Mouse (Mus musculus) midbrain, embryonic 12.5 days (tissue): ENCODE results near the gene Cic. TPM values are rescaled to one million over a fixed set of nuclear protein-coding genes. Genes with fewer than 3 reads are reported as not detected.

Experiments used
- ATAC-seq: fragments of 200-750 bp; cut with Nextera tagmentation; 2 replicates; pipeline ENCODE4 v1.8.0; 2017; ENCODE audit warnings: low read depth, moderate TSS enrichment, moderate library complexity; ENCODE audit not compliant: low FRiP score
- H3K27ac ChIP-seq: fragments of 300-500 bp; sonication (generic); replicated peaks from 2 replicates; pipeline ENCODE4 v1.5.1; 2016; ENCODE audit warnings: mild to moderate bottlenecking
- H3K27me3 ChIP-seq: fragments of 300-500 bp; sonication (generic); 2 replicates; pipeline ENCODE4 v1.6.1; 2016; ENCODE audit warnings: mild to moderate bottlenecking
- H3K36me3 ChIP-seq: fragments of 300-500 bp; sonication (generic); 2 replicates; pipeline ENCODE4 v1.6.1; 2016
- H3K4me1 ChIP-seq: fragments of 300-500 bp; sonication (generic); 2 replicates; pipeline ENCODE4 v1.6.1; 2016
- H3K4me2 ChIP-seq: fragments of 300-500 bp; sonication (generic); replicated peaks from 2 replicates; pipeline ENCODE4 v1.6.1; 2016; ENCODE audit warnings: mild to moderate bottlenecking, moderate library complexity
- H3K4me3 ChIP-seq: fragments of 300-500 bp; sonication (generic); 2 replicates; pipeline ENCODE4 v1.5.1; 2016; ENCODE audit warnings: mild to moderate bottlenecking
- H3K9ac ChIP-seq: fragments of 300-500 bp; sonication (generic); replicated peaks from 2 replicates; pipeline ENCODE4 v1.6.1; 2016; ENCODE audit warnings: mild to moderate bottlenecking, moderate library complexity
- H3K9me3 ChIP-seq: fragments of 300-500 bp; sonication (generic); 2 replicates; pipeline ENCODE4 v1.6.1; 2016; ENCODE audit warnings: mild to moderate bottlenecking
- WGBS: fragments of 180-500 bp; shearing (Covaris S2); methylation state at CpG from one replicate; pipeline ENCODE4 v1.1.7; 2016; 5-methylcytosine and 5-hydroxymethylcytosine counted together
- polyA plus RNA-seq: library from polyadenylated mRNA; unstranded; fragments of >200 nt; fragmentation: Nextera tagmentation; extraction: Ambion mirVana; gene quantifications from 2 replicates; pipeline ENCODE4 v1.2.1, GENCODE M21; 2016

Gene Cic
- polyA plus RNA-seq, result 39.4 and 40.8 TPM in 2 replicates

DNA sequence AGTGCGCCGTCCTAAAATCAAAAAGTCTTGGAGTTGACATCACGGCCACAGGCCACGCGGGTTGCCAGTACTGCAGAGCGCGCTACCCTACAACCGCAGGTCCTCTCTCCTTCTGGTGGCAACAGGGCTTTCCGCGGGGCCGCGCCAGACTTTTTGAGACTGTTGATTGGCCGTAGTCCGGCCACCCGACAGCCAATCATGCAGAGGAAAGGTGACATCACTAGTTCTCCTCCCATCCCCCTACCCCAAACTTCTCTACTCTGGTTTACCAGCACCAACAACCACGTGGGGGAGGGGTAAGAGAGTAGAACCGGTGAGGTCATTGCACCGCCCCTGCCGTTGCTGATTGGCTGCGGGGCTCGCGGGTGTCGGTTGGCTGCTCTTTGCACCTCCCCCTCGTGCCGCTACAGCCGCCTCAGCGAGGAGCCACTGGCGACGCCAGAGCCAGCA lies at the start of gene Cic:
Cic (plus strand) TSS at position 404 of the 450 bp plus-strand sequence.
- peak; percentile 85 for ATAC-seq
- peaks cover 12% of the 10 kb centered on the region for H3K27me3 ChIP-seq
- peak within 1 kb of the TSS; percentile 87 for H3K4me3 ChIP-seq
- peak within 1 kb of the TSS; percentile 81 for H3K4me2 ChIP-seq
- H3K4me1 ChIP-seq, result peaks cover 21% of the 10 kb centered on the region
- WGBS, result under 1% methylated on average over 29 of the region's 29 CpGs
- H3K9ac ChIP-seq, result peak within 1 kb of the TSS; percentile 87
- H3K36me3 ChIP-seq, result peaks cover 7% of the 10 kb centered on the region; the same call in 1 of the 2 replicates
- H3K27ac ChIP-seq, result peak within 1 kb of the TSS; percentile 89
- no peaks in the 10 kb centered on the region for H3K9me3 ChIP-seq

DNA sequence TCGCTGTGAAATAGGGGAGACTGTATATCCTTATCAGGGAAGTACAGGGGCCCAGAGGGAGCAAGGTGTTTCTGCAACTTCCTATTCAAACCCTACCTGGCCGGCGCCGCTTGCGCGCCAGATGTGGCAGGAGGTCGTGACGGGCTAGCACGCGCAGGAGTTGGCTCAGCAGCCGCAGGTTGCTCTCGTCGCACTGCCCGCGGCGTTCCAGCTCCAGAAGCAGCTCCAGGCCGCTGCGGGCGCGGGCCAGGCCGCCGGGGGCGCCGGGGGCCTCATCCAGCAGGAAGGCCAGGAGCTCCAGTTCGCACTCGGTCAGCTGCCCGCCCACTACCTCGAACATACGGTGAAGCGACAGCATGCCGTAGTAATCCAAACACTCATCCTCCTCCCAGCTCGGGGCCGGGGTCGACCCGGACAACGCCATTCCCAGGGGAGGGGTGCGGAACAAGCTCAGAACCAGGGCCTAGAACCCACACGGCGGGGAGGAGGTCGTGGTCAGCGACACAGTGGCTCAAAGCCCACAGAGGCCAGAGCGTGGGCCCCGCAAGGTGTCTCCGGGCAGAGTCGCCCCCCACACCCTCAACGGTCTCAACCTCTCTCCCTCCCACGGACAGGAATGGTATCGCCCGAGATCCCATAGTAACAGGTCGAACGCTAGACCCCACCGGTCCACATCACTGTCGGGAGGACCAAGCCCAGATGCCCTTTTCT lies 48.6 kb upstream of the Cic start:
- Histone ChIP-seq H3K36me3 (peaks cover 9% of the 10 kb centered on the region; the same call in 1 of the 2 replicates), H3K4me1 (peaks cover 34% of the 10 kb centered on the region), H3K9ac (peak overlapping the region; percentile 72), H3K4me2 (peak overlapping the region; percentile 96), H3K4me3 (peak overlapping the region; percentile 65), H3K9me3 (no peaks in the 10 kb centered on the region), H3K27me3 (no peaks in the 10 kb centered on the region), H3K27ac (peak overlapping the region; percentile 76)
- ATAC-seq, result peak; percentile 1; the same call in 1 of the 2 replicates
- WGBS, result under 1% methylated on average over 53 of the region's 53 CpGs

DNA sequence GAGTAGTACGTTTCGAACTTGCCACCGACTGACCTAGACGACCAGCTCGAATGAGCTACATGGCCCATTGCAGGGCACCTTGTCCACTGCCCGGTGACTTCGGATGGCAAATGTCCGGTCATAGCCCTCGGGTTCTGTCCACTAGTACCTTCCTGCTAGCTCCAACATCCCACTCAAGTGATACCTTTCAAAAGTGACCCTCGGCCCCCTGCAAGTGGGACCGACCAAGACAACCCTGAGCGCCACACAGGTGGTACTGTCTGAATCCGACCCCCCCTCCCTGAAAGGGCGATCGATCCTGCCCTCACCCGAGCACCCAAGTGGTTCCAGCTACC lies 48.1 kb upstream of the Cic start:
- under 1% methylated on average over 16 of the region's 16 CpGs for WGBS
- peak; percentile 42 for ATAC-seq
- peaks cover 34% of the 10 kb centered on the region for H3K4me1 ChIP-seq
- H3K27me3 ChIP-seq, result no peaks in the 10 kb centered on the region
- peak overlapping the region; percentile 76 for H3K27ac ChIP-seq
- H3K9me3 ChIP-seq, result no peaks in the 10 kb centered on the region
- H3K4me2 ChIP-seq, result peak overlapping the region; percentile 96
- H3K36me3 ChIP-seq, result peaks cover 15% of the 10 kb centered on the region
- peak overlapping the region; percentile 72 for H3K9ac ChIP-seq
- H3K4me3 ChIP-seq, result peak overlapping the region; percentile 65

DNA sequence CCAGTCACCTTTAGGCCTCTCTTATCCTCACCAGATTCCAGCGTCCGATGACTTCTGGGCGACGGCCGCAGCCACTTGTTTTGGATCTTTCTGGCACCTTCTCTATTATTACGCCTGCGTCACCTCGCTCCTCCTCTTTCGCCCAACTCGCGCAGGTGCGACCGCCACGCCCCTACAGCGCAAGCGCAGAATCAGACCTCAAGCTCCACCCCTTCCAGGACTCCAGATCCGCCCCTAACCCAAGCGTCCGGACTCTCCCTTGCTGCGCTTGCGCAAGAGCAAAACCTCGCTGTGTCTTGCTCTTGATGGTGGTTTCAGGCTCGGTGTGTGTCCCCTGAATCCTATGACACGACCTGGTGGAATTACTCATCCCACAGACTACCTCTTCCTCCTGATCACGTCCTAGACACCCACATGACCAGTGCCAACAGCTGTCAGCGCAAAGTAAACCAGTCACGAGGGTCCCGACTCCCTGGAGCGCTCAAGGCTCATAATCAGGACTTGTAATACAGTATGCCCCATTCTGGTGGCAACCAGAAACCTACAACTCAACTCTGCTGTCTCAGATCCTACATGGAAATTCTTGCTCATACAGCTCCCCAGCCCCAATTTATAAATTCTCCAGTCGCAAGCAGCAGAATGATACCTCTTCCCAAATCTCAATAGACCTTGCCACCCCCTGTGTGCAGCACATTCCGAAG lies 47.6 kb upstream of the Cic start:
- Histone ChIP-seq H3K4me2 (peak overlapping the region; percentile 96), H3K9me3 (no peaks in the 10 kb centered on the region), H3K4me1 (peaks cover 34% of the 10 kb centered on the region), H3K27ac (peak overlapping the region; percentile 76), H3K4me3 (peak overlapping the region; percentile 65), H3K36me3 (peaks cover 17% of the 10 kb centered on the region), H3K9ac (peak overlapping the region; percentile 72), H3K27me3 (no peaks in the 10 kb centered on the region)
- WGBS, result 3% methylated on average over 31 of the region's 31 CpGs
- ATAC-seq, result peak; percentile 61

DNA sequence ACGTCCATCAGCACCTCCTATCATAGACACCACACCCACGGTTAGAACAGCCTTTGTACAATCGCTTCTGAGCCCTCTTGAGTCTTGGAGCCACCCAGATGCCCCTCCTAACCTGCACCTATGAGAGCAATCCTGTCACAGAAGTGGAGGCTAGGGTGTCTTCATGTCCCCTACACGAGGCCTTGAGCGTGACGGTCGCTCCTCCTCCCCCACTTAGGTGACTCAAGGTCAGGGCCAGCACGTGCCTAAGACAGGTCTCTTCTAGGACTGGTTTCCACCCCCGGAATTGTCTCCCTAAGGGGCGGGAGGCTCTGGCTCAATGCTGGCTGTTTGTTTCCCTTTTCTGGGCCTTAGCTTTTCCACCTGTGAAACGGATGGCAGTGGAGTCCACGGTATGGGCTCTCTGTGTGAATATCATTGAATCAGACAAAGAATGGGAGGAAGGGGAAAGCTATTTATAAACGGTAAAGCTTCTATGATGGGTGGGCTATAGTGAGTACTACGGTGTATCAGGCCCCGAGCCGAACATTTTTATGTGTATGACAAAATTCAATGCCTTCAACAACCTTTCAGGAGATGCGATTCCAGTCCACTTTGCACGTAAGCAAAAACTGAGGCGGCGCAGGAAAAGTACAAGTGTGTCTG lies 46.9 kb upstream of the Cic start, which contains the start of gene Dedd2:
Dedd2 (minus strand) TSS at position 159 of the 645 bp plus-strand sequence.
- 9% methylated on average over 20 of the region's 20 CpGs for WGBS
- peaks cover 34% of the 10 kb centered on the region for H3K4me1 ChIP-seq

DNA sequence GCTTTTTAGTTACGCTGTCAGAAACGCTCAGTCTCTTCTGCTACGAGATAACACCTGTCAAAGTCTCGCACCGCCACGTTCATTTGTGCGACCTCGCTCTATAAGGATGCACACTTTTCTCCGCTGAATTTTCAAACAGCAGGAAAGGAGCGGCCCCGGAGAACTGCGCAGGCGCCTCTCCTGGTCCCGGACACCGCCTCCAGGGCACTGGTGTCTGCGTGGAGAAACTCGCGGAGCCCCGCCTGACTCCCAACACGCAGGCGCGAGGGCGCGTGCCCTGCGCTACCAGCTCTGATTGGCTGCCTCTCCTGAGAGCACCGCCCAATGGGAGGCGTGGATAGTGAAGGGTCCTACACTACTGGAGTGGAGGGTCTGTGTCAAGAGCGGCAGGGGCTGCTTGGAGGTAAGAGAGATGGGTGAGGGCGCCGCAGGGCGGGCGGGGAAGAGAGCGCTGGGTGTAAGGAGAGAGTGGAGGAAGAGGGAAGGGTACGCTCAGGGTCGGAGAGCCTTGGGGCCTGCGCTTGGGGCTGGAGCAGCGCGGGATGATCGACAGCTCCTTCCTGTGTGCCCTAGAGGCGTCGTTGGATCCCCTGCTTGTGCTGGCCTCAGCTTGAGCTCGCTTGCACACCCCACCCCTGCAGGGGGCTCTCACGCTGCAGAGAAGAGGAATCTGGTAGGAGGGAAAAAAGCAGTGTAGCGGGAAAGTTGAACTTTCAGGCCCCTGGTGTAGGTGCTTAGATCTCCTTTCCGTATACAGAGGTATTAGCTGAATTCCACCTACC lies 46.2 kb upstream of the Cic start, which contains the start of gene Zfp526:
Zfp526 (plus strand) TSS at position 324 of the 782 bp plus-strand sequence.
- H3K4me3 ChIP-seq, result peak within 1 kb of the TSS; percentile 65
- under 1% methylated on average over 44 of the region's 45 CpGs for WGBS
- H3K36me3 ChIP-seq, result peaks cover 26% of the 10 kb centered on the region
- no peaks in the 10 kb centered on the region for H3K9me3 ChIP-seq
- ATAC-seq, result peak; percentile 96
- H3K4me1 ChIP-seq, result peaks cover 34% of the 10 kb centered on the region
- peak within 1 kb of the TSS; percentile 76 for H3K9ac ChIP-seq
- H3K4me2 ChIP-seq, result peak within 1 kb of the TSS; percentile 96
- H3K27me3 ChIP-seq, result no peaks in the 10 kb centered on the region
- H3K27ac ChIP-seq, result peak within 1 kb of the TSS; percentile 86

More for the DNA sequence above, 46.9 kb upstream of the Cic start, which contains the start of gene Dedd2:
- Histone ChIP-seq H3K27ac (peak within 1 kb of the TSS; percentile 86), H3K9ac (peak within 1 kb of the TSS; percentile 76), H3K4me2 (peak within 1 kb of the TSS; percentile 96), H3K4me3 (peak within 1 kb of the TSS; percentile 65), H3K27me3 (no peaks in the 10 kb centered on the region), H3K9me3 (no peaks in the 10 kb centered on the region), H3K36me3 (peaks cover 19% of the 10 kb centered on the region)
- no peak for ATAC-seq

DNA sequence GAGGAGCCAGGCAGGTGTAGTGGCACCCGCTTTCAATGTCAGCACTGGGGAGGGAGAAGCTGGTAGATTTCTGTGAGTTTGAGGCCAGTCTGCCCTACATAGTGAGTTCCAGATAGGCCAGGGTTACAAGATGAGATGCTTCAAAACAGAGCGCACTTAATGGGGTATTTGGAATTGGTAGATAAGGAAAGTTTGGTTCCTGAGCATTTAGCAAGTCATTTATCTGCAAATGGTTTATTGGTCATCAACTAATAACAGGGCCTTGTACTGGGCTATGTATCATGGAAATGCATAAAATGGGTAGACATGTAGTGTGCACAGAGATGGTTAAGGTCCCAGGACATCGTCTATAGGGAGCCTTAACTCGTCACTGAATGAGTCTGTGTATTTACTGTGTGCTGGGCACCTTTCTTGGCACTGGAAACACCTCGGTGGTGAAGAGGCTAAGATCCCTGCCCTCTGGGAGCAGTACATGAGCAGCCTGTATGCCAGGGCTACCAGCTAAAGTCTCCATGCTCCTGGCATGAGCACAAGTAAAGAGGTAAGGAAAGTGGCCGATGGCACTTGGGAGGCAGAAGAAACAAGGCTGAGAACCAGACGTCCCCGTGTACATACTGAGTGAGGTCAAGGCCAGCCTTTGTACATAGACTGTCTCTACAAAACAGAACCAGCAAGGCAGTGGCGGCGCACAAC lies 45.1 kb upstream of the Cic start:
- Histone ChIP-seq H3K36me3 (peaks cover 36% of the 10 kb centered on the region), H3K9ac (peak overlapping the region; percentile 76), H3K27ac (no peak overlapping the region), H3K27me3 (no peaks in the 10 kb centered on the region), H3K4me1 (peaks cover 34% of the 10 kb centered on the region), H3K9me3 (no peaks in the 10 kb centered on the region), H3K4me2 (peak overlapping the region; percentile 96), H3K4me3 (peak overlapping the region; percentile 65)
- WGBS, result 86% methylated on average over 10 of the region's 10 CpGs
- ATAC-seq, result no peak

DNA sequence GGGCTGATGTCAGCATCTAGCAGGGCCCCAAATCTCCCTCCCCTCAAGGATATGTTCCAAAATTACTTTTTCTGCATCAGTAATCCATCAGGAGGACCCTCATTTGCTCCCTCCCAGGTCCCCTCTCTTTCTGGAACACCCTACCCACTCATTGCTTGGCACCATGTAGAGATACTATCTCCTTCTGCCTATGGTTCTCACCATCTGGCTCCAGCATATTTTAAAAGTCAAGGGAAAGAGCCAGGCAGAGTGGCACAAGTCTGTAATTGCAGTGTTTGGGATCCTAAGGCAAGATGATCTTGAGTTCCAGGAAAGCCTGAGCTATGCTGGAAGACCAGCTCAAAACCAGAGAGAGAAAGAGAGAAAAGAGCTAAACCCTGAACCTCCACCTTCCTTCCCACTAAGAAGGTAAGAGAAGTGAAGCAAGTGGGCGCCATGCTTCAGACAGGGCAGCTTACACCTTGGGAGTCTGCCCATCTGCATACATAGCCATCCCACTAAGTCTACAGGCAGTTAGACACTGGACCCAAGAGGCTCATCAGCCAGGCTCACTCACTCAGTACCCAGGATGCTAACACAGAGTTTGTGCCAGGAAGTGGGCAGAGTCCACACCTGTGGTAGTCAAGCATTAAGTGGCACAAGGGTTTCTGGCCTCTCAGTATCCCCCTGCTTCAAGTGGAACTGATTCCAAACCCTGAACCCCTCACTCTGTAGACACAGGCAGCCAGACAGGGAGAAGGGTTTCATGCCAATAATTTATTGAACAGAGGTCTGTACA lies 39.8 kb upstream of the Cic start:
- no peaks in the 10 kb centered on the region for H3K27me3 ChIP-seq
- no peak overlapping the region for H3K4me2 ChIP-seq
- H3K4me3 ChIP-seq, result no peak overlapping the region
- H3K4me1 ChIP-seq, result 0 out of 2 replicates have a peak, but pooled peaks cover 2% of the 10 kb centered on the region
- no peaks in the 10 kb centered on the region for H3K9me3 ChIP-seq
- WGBS, result 94% methylated on average over 1 of the region's 1 CpGs
- H3K9ac ChIP-seq, result no peak overlapping the region
- no peak for ATAC-seq
- H3K27ac ChIP-seq, result no peak overlapping the region
- peaks cover 89% of the 10 kb centered on the region for H3K36me3 ChIP-seq

DNA sequence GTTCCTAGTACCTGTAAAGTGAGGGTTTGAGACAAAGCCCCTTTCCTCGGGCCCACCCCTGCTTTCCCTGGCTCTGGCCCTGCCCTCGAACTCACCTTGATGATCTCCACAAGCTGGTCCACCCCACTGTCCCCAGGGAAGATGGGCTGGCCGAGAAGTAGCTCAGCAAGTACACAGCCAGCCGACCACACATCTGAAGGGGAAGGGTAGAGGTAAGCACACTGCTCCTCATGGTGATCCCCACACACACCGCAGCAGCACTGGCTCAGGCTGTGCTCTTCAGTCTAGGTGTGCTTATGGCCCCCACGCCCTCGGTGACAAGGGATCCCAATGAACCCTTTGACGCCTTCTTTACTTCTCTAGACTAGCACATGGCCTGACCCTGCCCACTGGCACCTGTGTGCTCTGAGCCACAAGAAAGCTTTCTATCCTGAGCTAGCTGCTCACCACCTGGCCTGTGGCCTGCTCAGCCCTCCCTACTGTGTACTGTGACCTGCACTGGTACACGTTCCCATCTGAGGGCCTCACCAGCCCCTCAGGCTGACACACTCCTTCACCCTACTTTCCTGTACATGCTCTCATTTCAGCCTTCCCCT lies 36.7 kb upstream of the Cic start:
- Histone ChIP-seq H3K4me3 (no peak overlapping the region), H3K36me3 (peaks cover 98% of the 10 kb centered on the region), H3K4me2 (no peak overlapping the region), H3K9me3 (no peaks in the 10 kb centered on the region), H3K27ac (no peak overlapping the region), H3K27me3 (no peaks in the 10 kb centered on the region), H3K9ac (no peak overlapping the region), H3K4me1 (peaks cover 14% of the 10 kb centered on the region)
- ATAC-seq, result no peak
- 92% methylated on average over 9 of the region's 9 CpGs for WGBS

DNA sequence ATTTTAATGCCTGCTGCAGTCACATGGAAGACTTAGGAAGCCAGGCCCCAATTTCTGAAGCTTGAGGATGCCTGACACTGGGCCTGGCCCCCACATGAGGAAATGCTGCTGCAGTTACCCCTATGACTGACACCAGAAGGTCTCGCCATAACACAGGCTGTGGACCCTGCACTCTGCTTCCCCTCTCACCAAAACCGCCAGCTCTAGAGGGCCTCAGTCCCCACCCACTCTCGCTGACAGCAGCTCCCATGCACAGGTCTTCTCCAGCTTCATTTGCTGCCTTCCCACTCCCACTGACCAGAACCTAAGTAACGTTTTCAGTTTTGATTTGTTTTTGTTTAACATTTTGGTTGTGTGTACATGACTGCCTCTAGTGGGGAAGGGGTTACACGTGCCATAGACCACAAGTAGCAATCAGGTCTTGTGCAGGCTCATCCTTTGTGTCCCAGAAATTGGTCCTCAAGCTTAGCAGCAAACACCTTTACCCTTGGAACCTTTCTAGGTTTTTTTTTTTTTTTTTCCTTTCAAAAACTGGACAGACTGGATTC lies 35.3 kb upstream of the Cic start:
- Histone ChIP-seq H3K27me3 (no peaks in the 10 kb centered on the region), H3K27ac (no peak overlapping the region), H3K36me3 (peaks cover 84% of the 10 kb centered on the region), H3K4me2 (no peak overlapping the region), H3K4me3 (no peak overlapping the region), H3K9ac (no peak overlapping the region), H3K9me3 (no peaks in the 10 kb centered on the region), H3K4me1 (peaks cover 25% of the 10 kb centered on the region)
- WGBS, result 66% methylated on average over 5 of the region's 5 CpGs
- ATAC-seq, result no peak
